Mouse (Mus musculus): ENCODE measurements at regions not wholly inside any gene's neighbourhood (a gene's known extent, or its start where the extent isn't known, plus 50 kb on each side); places are given as distances from the start of the nearest gene placed in this dataset.

DNA sequence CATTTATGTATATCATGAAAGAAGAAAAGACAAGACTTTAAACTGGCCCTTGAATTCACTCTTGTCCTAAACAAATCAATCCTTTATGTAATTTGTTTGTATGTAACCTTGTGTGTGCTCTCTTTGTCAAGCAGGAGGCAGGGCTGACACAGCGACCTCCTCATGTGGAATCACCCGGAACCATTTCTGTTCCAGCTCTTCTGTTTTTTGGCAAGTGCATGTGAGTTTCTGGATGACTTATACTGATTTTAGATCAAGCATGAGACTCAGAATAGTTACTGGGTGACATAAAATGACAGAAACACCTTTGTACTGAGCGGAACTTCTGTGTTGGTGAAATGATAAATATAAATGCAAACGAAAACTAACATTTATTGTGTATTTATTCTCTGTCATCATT, 152.3 kb upstream of the Cdkn2b start:
- no peaks in the 10 kb centered on the region for H3K36me3 ChIP-seq (ENCODE audit: control insufficient read depth, insufficient read depth, low read length)
- no peak overlapping the region for H3K4me2 ChIP-seq
- no peak for ATAC-seq (replicated peaks; ENCODE audit: insufficient number of reproducible peaks, low FRiP score, low TSS enrichment)
- H3K4me3 ChIP-seq (ENCODE audit: low read depth, low read length) = no peak overlapping the region
- H3K9me3 ChIP-seq (replicated peaks; ENCODE audit: control insufficient read depth, low read length) = no peaks in the 10 kb centered on the region
- H3K27ac ChIP-seq (ENCODE audit: low read depth, low read length) = no peak overlapping the region
- H3K27me3 ChIP-seq (ENCODE audit: control insufficient read depth, insufficient read depth, low read length) = no peaks in the 10 kb centered on the region
- WGBS (ENCODE audit: insufficient replicate concordance) = 83% methylated on average over 4 of the region's 4 CpGs
- no peaks in the 10 kb centered on the region for H3K4me1 ChIP-seq (ENCODE audit: control insufficient read depth, insufficient read depth, low read length)
- H3K9ac ChIP-seq (ENCODE audit: low read depth, low read length) = no peak overlapping the region

DNA sequence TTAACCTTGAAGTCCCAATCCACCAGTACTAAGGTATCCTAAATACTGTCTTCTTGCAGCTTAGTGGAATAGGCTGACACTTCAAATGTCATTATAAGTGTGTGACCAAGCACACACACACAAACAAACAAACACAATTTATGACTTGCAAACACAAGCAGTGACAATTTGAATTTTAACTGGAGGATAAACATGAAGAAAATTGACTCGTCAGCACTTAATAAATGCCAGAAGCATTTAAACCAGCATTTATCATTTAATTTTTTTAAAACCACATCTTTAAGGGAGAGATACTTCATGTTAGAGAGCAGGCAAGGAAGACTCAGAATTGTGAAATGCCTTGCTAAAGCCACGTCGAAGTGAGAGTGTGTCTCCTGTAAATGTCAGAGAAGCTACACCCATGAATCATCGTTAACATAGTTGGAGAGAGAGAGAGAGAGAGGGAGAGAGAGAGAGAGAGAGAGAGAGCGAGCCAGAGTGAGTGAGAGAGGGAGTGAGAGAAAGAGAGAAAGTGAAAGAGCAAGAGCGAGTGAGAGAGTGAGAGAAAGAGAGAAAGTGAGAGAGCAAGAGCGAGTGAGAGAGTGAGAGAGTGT, 149.4 kb upstream of the Cdkn2b start:
- no peaks in the 10 kb centered on the region for H3K27me3 ChIP-seq (ENCODE audit: control insufficient read depth, insufficient read depth, low read length)
- no peak for ATAC-seq (replicated peaks; ENCODE audit: insufficient number of reproducible peaks, low FRiP score, low TSS enrichment)
- H3K4me1 ChIP-seq (ENCODE audit: control insufficient read depth, insufficient read depth, low read length) = no peaks in the 10 kb centered on the region
- no peak overlapping the region for H3K27ac ChIP-seq (ENCODE audit: low read depth, low read length)
- 70% methylated on average over 7 of the region's 7 CpGs for WGBS (ENCODE audit: insufficient replicate concordance)
- no peak overlapping the region for H3K4me3 ChIP-seq (ENCODE audit: low read depth, low read length)
- no peak overlapping the region for H3K4me2 ChIP-seq
- no peak overlapping the region for H3K9ac ChIP-seq (ENCODE audit: low read depth, low read length)
- no peaks in the 10 kb centered on the region for H3K9me3 ChIP-seq (replicated peaks; ENCODE audit: control insufficient read depth, low read length)
- H3K36me3 ChIP-seq (ENCODE audit: control insufficient read depth, insufficient read depth, low read length) = no peaks in the 10 kb centered on the region

DNA sequence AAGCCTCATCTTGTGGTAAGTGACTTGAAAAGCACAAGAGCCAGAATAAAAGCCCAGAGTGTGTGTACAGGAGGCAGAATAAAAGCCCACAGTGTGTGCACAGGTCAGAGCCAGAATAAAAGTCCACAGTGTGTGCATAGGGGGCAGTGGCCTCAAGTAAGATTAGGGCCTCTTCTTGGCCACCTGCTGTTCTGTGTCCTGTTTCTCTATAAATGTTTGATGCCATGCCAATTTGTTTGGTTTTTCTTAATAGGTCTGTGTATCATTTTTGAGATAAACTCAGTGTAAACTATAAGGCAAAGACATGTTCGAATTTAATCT, 148.5 kb upstream of the Cdkn2b start:
- no peak overlapping the region for H3K9ac ChIP-seq (ENCODE audit: low read depth, low read length)
- H3K4me2 ChIP-seq = no peak overlapping the region
- H3K4me1 ChIP-seq (ENCODE audit: control insufficient read depth, insufficient read depth, low read length) = no peaks in the 10 kb centered on the region
- H3K4me3 ChIP-seq (ENCODE audit: low read depth, low read length) = no peak overlapping the region
- no peaks in the 10 kb centered on the region for H3K27me3 ChIP-seq (ENCODE audit: control insufficient read depth, insufficient read depth, low read length)
- 72% methylated on average over 1 of the region's 1 CpGs for WGBS (ENCODE audit: insufficient replicate concordance)
- no peak for ATAC-seq (replicated peaks; ENCODE audit: insufficient number of reproducible peaks, low FRiP score, low TSS enrichment)
- no peak overlapping the region for H3K27ac ChIP-seq (ENCODE audit: low read depth, low read length)
- no peaks in the 10 kb centered on the region for H3K9me3 ChIP-seq (replicated peaks; ENCODE audit: control insufficient read depth, low read length)
- no peaks in the 10 kb centered on the region for H3K36me3 ChIP-seq (ENCODE audit: control insufficient read depth, insufficient read depth, low read length)

DNA sequence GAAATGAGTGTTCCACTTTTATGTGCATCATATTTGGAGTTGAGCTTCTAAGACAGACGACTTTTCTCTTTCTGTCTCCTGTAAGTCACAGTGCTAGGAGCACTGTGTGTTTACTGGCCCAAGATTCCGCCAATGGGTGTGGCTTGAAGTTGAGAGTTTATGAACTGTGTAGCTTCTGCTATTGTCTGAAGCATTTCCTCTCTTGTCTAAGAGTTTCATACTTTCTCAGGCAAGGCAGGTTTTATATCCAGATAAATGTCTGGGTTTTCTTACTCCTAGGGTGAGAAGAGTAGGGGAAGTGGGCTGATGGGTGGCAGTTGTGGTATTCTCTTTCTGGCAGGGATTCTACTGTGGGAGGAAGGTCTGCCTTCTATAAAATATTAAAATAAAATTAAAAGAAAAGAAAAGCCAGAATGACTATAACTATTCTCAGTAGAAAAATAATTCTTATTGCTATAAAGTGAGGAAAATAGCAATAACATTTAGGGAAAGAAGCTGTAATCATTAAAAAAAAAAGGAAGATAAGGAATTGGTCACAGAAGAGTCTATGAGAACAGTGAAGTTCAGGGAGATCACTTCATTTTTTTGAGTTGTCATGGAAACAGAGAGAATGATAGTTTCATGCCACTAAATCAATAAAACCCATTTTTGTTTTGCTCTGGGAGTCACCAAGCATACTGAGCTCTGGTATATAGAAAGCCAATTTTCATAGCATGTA, 147.9 kb upstream of the Cdkn2b start:
- 72% methylated on average over 2 of the region's 2 CpGs for WGBS (ENCODE audit: insufficient replicate concordance)
- H3K36me3 ChIP-seq (ENCODE audit: control insufficient read depth, insufficient read depth, low read length) = no peaks in the 10 kb centered on the region
- H3K4me3 ChIP-seq (ENCODE audit: low read depth, low read length) = no peak overlapping the region
- no peak overlapping the region for H3K4me2 ChIP-seq
- ATAC-seq (replicated peaks; ENCODE audit: insufficient number of reproducible peaks, low FRiP score, low TSS enrichment) = no peak
- no peaks in the 10 kb centered on the region for H3K27me3 ChIP-seq (ENCODE audit: control insufficient read depth, insufficient read depth, low read length)
- no peak overlapping the region for H3K9ac ChIP-seq (ENCODE audit: low read depth, low read length)
- H3K4me1 ChIP-seq (ENCODE audit: control insufficient read depth, insufficient read depth, low read length) = no peaks in the 10 kb centered on the region
- no peak overlapping the region for H3K27ac ChIP-seq (ENCODE audit: low read depth, low read length)
- no peaks in the 10 kb centered on the region for H3K9me3 ChIP-seq (replicated peaks; ENCODE audit: control insufficient read depth, low read length)

DNA sequence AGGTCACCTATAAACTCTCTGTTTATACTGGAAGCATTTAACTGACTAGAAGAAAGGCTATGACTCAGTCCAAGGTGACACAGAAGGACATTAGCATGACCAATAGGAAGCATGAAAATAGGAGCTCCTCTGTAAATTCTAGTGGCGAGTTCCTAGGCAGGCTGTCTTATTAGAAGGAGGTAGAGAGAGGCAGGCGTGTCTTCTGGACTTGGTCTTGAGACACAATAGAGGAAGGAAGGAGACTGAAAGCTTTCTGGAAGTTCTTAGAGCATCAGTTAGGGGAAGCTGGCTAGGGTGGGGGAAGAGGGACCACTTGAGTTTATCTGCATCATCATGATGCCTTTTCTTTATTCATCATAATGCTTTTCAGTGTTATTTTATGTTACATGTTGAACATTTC, 147.0 kb upstream of the Cdkn2b start:
- no peaks in the 10 kb centered on the region for H3K4me1 ChIP-seq (ENCODE audit: control insufficient read depth, insufficient read depth, low read length)
- H3K9me3 ChIP-seq (replicated peaks; ENCODE audit: control insufficient read depth, low read length) = no peaks in the 10 kb centered on the region
- no peak overlapping the region for H3K9ac ChIP-seq (ENCODE audit: low read depth, low read length)
- H3K4me2 ChIP-seq = no peak overlapping the region
- no peaks in the 10 kb centered on the region for H3K27me3 ChIP-seq (ENCODE audit: control insufficient read depth, insufficient read depth, low read length)
- no peak overlapping the region for H3K27ac ChIP-seq (ENCODE audit: low read depth, low read length)
- H3K36me3 ChIP-seq (ENCODE audit: control insufficient read depth, insufficient read depth, low read length) = no peaks in the 10 kb centered on the region
- ATAC-seq (replicated peaks; ENCODE audit: insufficient number of reproducible peaks, low FRiP score, low TSS enrichment) = no peak
- 79% methylated on average over 2 of the region's 2 CpGs for WGBS (ENCODE audit: insufficient replicate concordance)
- H3K4me3 ChIP-seq (ENCODE audit: low read depth, low read length) = no peak overlapping the region

DNA sequence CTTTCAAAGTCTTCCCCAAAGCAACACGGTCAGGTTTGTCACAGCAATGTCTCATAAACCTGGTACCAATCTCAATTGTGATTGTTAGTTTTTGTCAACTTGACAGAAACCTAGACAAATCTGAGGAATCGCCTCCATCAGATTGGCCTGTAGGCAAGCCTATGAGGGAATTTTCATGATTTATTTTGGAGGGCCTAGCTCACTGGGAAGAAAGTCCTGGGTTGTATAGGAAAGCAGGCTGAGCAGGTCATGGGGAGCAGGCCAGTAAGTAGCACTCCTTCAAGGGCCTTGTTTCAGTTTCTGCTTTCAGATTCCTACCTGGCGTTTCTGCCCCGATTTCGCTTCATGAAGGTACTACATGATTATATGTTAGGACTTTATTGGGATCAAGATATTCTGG, 144.1 kb upstream of the Cdkn2b start:
- WGBS (ENCODE audit: insufficient replicate concordance) = 87% methylated on average over 5 of the region's 5 CpGs
- H3K4me2 ChIP-seq = no peak overlapping the region
- no peaks in the 10 kb centered on the region for H3K4me1 ChIP-seq (ENCODE audit: control insufficient read depth, insufficient read depth, low read length)
- no peaks in the 10 kb centered on the region for H3K36me3 ChIP-seq (ENCODE audit: control insufficient read depth, insufficient read depth, low read length)
- H3K27me3 ChIP-seq (ENCODE audit: control insufficient read depth, insufficient read depth, low read length) = no peaks in the 10 kb centered on the region
- H3K27ac ChIP-seq (ENCODE audit: low read depth, low read length) = no peak overlapping the region
- no peak overlapping the region for H3K9ac ChIP-seq (ENCODE audit: low read depth, low read length)
- ATAC-seq (replicated peaks; ENCODE audit: insufficient number of reproducible peaks, low FRiP score, low TSS enrichment) = no peak
- H3K4me3 ChIP-seq (ENCODE audit: low read depth, low read length) = no peak overlapping the region
- H3K9me3 ChIP-seq (replicated peaks; ENCODE audit: control insufficient read depth, low read length) = no peaks in the 10 kb centered on the region

DNA sequence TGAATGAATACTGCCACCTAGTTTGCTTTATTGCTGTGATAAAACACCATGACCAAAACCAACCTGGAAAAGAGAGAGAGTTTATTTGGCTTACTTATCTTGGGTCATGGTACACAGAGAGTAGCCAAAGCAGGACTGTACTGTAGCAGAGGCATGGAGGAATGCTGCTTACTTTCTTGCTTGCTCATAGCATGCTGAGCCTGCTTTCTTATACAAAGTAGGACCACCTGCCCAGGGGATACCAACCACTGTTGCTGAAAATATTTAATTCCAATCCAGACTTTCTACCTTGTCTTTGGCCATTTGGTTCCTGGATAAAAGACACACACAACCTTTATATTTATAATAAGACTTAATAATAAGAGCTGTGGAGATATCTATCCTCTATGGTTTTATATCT, 142.2 kb upstream of the Cdkn2b start:
- H3K9ac ChIP-seq (ENCODE audit: low read depth, low read length) = no peak overlapping the region
- no peak overlapping the region for H3K27ac ChIP-seq (ENCODE audit: low read depth, low read length)
- no peak overlapping the region for H3K4me2 ChIP-seq
- no peak overlapping the region for H3K4me3 ChIP-seq (ENCODE audit: low read depth, low read length)
- no peaks in the 10 kb centered on the region for H3K36me3 ChIP-seq (ENCODE audit: control insufficient read depth, insufficient read depth, low read length)
- H3K4me1 ChIP-seq (ENCODE audit: control insufficient read depth, insufficient read depth, low read length) = no peaks in the 10 kb centered on the region
- no peaks in the 10 kb centered on the region for H3K27me3 ChIP-seq (ENCODE audit: control insufficient read depth, insufficient read depth, low read length)
- no peaks in the 10 kb centered on the region for H3K9me3 ChIP-seq (replicated peaks; ENCODE audit: control insufficient read depth, low read length)
- ATAC-seq (replicated peaks; ENCODE audit: insufficient number of reproducible peaks, low FRiP score, low TSS enrichment) = no peak

DNA sequence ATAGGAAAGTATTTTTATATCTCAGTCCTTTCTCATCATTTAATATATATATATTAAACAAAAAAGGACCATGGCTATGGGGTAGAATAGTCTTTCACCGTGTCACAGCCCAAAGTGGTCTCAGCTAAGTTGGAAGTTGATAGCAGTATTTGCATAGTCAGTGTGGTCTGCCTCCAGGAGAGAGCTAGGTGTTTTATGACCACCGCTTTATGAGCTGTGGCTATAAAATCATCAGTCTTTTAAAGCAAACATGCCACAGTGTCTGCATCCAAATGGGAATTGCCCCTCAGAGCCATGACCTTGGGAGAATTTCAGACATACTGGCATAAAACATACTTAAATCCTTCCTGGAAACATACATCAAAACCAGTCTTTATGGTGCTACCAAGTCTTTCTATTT, 140.9 kb upstream of the Cdkn2b start:
- Histone ChIP-seq H3K9me3 (replicated peaks; ENCODE audit: control insufficient read depth, low read length) (no peaks in the 10 kb centered on the region), H3K4me2 (no peak overlapping the region), H3K27ac (ENCODE audit: low read depth, low read length) (no peak overlapping the region), H3K4me1 (ENCODE audit: control insufficient read depth, insufficient read depth, low read length) (no peaks in the 10 kb centered on the region), H3K9ac (ENCODE audit: low read depth, low read length) (no peak overlapping the region), H3K36me3 (ENCODE audit: control insufficient read depth, insufficient read depth, low read length) (no peaks in the 10 kb centered on the region), H3K27me3 (ENCODE audit: control insufficient read depth, insufficient read depth, low read length) (no peaks in the 10 kb centered on the region), H3K4me3 (ENCODE audit: low read depth, low read length) (no peak overlapping the region)
- no peak for ATAC-seq (replicated peaks; ENCODE audit: insufficient number of reproducible peaks, low FRiP score, low TSS enrichment)
- 69% methylated on average over 2 of the region's 2 CpGs for WGBS (ENCODE audit: insufficient replicate concordance)

DNA sequence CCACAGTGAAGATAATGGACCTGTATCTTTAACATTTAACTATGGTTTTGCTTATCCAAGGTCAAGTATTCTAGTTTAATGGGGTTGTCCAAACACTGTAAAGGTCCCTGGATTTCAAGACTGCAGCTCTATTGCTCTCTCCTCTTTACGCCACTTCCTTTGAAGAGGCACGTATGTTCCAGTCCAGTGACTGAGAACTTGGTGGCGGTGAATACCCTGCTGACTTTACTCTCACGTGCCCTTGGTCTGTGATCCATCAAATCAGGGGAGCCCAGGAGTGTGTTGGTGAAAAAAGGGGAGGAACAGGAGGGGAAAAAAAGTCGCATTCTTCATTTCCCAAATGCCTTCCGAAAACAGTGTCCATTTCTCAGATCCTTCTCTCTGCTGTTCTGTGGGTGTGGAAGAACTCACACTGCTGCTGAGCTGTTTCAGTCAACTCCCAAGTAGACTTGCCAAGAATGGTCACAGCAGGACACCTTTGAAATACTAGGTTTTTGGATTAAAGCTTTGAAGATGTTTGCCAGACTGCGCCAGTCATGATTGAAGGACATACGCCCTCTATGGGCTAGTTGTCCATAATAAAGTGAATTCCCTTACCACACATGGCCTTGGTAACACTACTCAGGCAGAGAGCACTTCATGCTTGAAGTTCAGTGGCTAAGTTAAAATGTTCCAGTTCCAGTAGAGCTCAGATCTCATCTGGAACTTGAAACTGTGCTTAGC, 136.1 kb upstream of the Cdkn2b start:
- H3K27ac ChIP-seq (ENCODE audit: low read depth, low read length) = no peak overlapping the region
- H3K9me3 ChIP-seq (replicated peaks; ENCODE audit: control insufficient read depth, low read length) = no peaks in the 10 kb centered on the region
- H3K27me3 ChIP-seq (ENCODE audit: control insufficient read depth, insufficient read depth, low read length) = no peaks in the 10 kb centered on the region
- no peaks in the 10 kb centered on the region for H3K36me3 ChIP-seq (ENCODE audit: control insufficient read depth, insufficient read depth, low read length)
- no peak overlapping the region for H3K4me3 ChIP-seq (ENCODE audit: low read depth, low read length)
- peaks cover 10% of the 10 kb centered on the region for H3K4me1 ChIP-seq (ENCODE audit: control insufficient read depth, insufficient read depth, low read length)
- H3K9ac ChIP-seq (ENCODE audit: low read depth, low read length) = no peak overlapping the region
- no peak for ATAC-seq (replicated peaks; ENCODE audit: insufficient number of reproducible peaks, low FRiP score, low TSS enrichment)
- 58% methylated on average over 8 of the region's 8 CpGs for WGBS (ENCODE audit: insufficient replicate concordance)
- H3K4me2 ChIP-seq = no peak overlapping the region

All from heart, embryonic 11.5 days (tissue).